ENCODE assay signal across 8 mouse cellular contexts in genomic region chr2:130449021-130449793, GRCm38 (mm10). TPM values are rescaled to one million over a fixed set of nuclear protein-coding genes. Genes with fewer than 3 reads are reported as not detected.
DNase-seq lines count a peak whose midpoint lies in the region; ATAC-seq and TF ChIP-seq lines count a peak whose summit lies in the region.

No protein-coding gene starts in this region.

- 9% methylated on average over 17 of the region's 17 CpGs for WGBS in lung, embryonic 14.5 days
- 9% methylated on average over 17 of the region's 17 CpGs for WGBS in heart, embryonic 15.5 days
- 8% methylated on average over 17 of the region's 17 CpGs for WGBS in limb, embryonic 14.5 days

- TF ChIP-seq CTCF in lung, embryonic 14.5 days (IDR thresholded peaks at IDR 0.05; ENCODE audit: low read depth), result no peak
- TF ChIP-seq CTCF in brain, embryonic 14.5 days (IDR thresholded peaks at IDR 0.05; ENCODE audit: borderline replicate concordance, extremely low read depth, insufficient read depth, insufficient read length), result no peak

- peak overlapping the region; percentile 79 for H3K4me2 ChIP-seq in lung, embryonic 14.5 days
- H3K4me2 ChIP-seq in heart, embryonic 15.5 days, result peak overlapping the region; percentile 94
- H3K4me2 ChIP-seq in limb, embryonic 14.5 days (replicated peaks; ENCODE audit: low read depth, low read length, severe bottlenecking), result peak overlapping the region; percentile 88

- H3K9ac ChIP-seq in lung, embryonic 14.5 days, result peak overlapping the region; percentile 77
- H3K9ac ChIP-seq in heart, embryonic 15.5 days, result peak overlapping the region; percentile 91
- H3K9ac ChIP-seq in limb, embryonic 14.5 days (ENCODE audit: low read depth, low read length, severe bottlenecking), result peak overlapping the region; percentile 88

- H3K4me3 ChIP-seq in lung, embryonic 14.5 days (ENCODE audit: low read depth, low read length), result peak overlapping the region; percentile 82
- H3K4me3 ChIP-seq in heart, embryonic 15.5 days, result peak overlapping the region; percentile 99
- peak overlapping the region; percentile 92 for H3K4me3 ChIP-seq in limb, embryonic 14.5 days (replicated peaks; ENCODE audit: low read length)

- peak; percentile 11 for DNase-seq in lung, embryonic 14.5 days
- DNase-seq in lung, postnatal 14 days, result no peak
- peak; percentile 39 for DNase-seq in brain, embryonic 14.5 days (ENCODE audit: low read depth)
- peak; percentile 22 for DNase-seq in limb, embryonic 14.5 days (ENCODE audit: low spot score)
- DNase-seq in skeletal muscle tissue, adult 2 months (ENCODE audit: low read depth, low spot score), result peak; percentile 41
- DNase-seq in adrenal gland, postnatal 36 days, result no peak
- DNase-seq in cerebellum, postnatal 4 days (ENCODE audit: low spot score in 2 of 2), result no peak

- H3K4me1 ChIP-seq in lung, embryonic 14.5 days (ENCODE audit: insufficient read depth), result peaks cover 4% of the 10 kb centered on the region; the same call in 1 of the 2 replicates
- peaks cover 32% of the 10 kb centered on the region for H3K4me1 ChIP-seq in heart, embryonic 15.5 days (replicated peaks)
- peaks cover 13% of the 10 kb centered on the region for H3K4me1 ChIP-seq in limb, embryonic 14.5 days (ENCODE audit: control insufficient read depth, insufficient read depth, low read length)

- no peak overlapping the region for H3K27ac ChIP-seq in lung, embryonic 14.5 days (ENCODE audit: low read depth)
- no peak overlapping the region for H3K27ac ChIP-seq in heart, embryonic 15.5 days
- no peak overlapping the region for H3K27ac ChIP-seq in limb, embryonic 14.5 days (replicated peaks; ENCODE audit: low read depth, low read length)

- H3K36me3 ChIP-seq in lung, embryonic 14.5 days (ENCODE audit: insufficient read depth), result peaks cover 4% of the 10 kb centered on the region
- H3K36me3 ChIP-seq in heart, embryonic 15.5 days, result no peaks in the 10 kb centered on the region; the same call in 1 of the 2 replicates
- peaks cover 9% of the 10 kb centered on the region for H3K36me3 ChIP-seq in limb, embryonic 14.5 days (ENCODE audit: control insufficient read depth, insufficient read depth, low read length)

- no peaks in the 10 kb centered on the region for H3K27me3 ChIP-seq in lung, embryonic 14.5 days (ENCODE audit: insufficient read depth, low read length)
- no peaks in the 10 kb centered on the region for H3K27me3 ChIP-seq in heart, embryonic 15.5 days
- H3K27me3 ChIP-seq in limb, embryonic 14.5 days (ENCODE audit: control insufficient read depth, insufficient read depth, low read length), result no peaks in the 10 kb centered on the region

- no peak for TF ChIP-seq POLR2A in brain, embryonic 14.5 days (IDR thresholded peaks at IDR 0.05; ENCODE audit: borderline replicate concordance, extremely low read depth, insufficient read depth, insufficient read length, poor library complexity, severe bottlenecking)
- TF ChIP-seq POLR2A in limb, embryonic 14.5 days (IDR thresholded peaks at IDR 0.05; ENCODE audit: borderline replicate concordance, extremely low read depth, insufficient read depth, insufficient read length), result no peak

- no peaks in the 10 kb centered on the region for H3K9me3 ChIP-seq in lung, embryonic 14.5 days (ENCODE audit: low read depth, low read length)
- H3K9me3 ChIP-seq in heart, embryonic 15.5 days (replicated peaks), result no peaks in the 10 kb centered on the region
- H3K9me3 ChIP-seq in limb, embryonic 14.5 days (ENCODE audit: control insufficient read depth, low read length), result no peaks in the 10 kb centered on the region

- peak; percentile 8; the same call in 1 of the 2 replicates for ATAC-seq in lung, embryonic 14.5 days (ENCODE audit: insufficient read depth)
- ATAC-seq in heart, embryonic 15.5 days (replicated peaks; ENCODE audit: insufficient number of reproducible peaks, insufficient read depth, low FRiP score, low read depth), result no peak
- ATAC-seq in limb, embryonic 14.5 days (ENCODE audit: low FRiP score, low read depth), result peak; percentile 3; the same call in 1 of the 2 replicates

RNA-seq across cellular contexts. Expression of gene Ptpra, which starts 0.9 kb away (rescaled TPM):
- polyA plus RNA-seq in lung, embryonic 14.5 days (2014; fragmentation: Nextera tagmentation; extraction: Ambion mirVana), result 91.5 and 99.3 TPM in 2 replicates
- polyA plus RNA-seq in brain, embryonic 14.5 days (2012; rRNA removed), result 119 and 127 TPM in 2 replicates
- 60.7 and 73.6 TPM in 2 replicates for polyA plus RNA-seq in heart, embryonic 15.5 days (2015; fragmentation: Nextera tagmentation; extraction: Ambion mirVana)
- 81.7 and 94.9 TPM in 2 replicates for polyA plus RNA-seq in limb, embryonic 14.5 days (2012; rRNA removed)
- polyA plus RNA-seq in limb, embryonic 14.5 days (2014; fragmentation: Nextera tagmentation; extraction: Ambion mirVana), result 118 and 124 TPM in 2 replicates
- total RNA-seq in adrenal gland, postnatal 36 days (2021), result 100 to 1,000 TPM; 117 to 143 TPM

RNA-seq across cellular contexts. Expression of gene Pced1a, which starts 24.7 kb away (rescaled TPM):
- polyA plus RNA-seq in lung, embryonic 14.5 days (2014; fragmentation: Nextera tagmentation; extraction: Ambion mirVana), result 10.8 and 13.5 TPM in 2 replicates
- 32.5 and 36.9 TPM in 2 replicates for polyA plus RNA-seq in brain, embryonic 14.5 days (2012; rRNA removed)
- 7.1 and 7.2 TPM in 2 replicates for polyA plus RNA-seq in heart, embryonic 15.5 days (2015; fragmentation: Nextera tagmentation; extraction: Ambion mirVana)
- polyA plus RNA-seq in limb, embryonic 14.5 days (2012; rRNA removed), result 57.5 and 64.1 TPM in 2 replicates
- polyA plus RNA-seq in limb, embryonic 14.5 days (2014; fragmentation: Nextera tagmentation; extraction: Ambion mirVana), result 13.0 and 13.2 TPM in 2 replicates
- total RNA-seq in adrenal gland, postnatal 36 days (2021), result 10 to 100 TPM; 12.9 to 14.6 TPM

RNA-seq across cellular contexts. Expression of gene Vps16, which starts 25.1 kb away (rescaled TPM):
- 63.3 and 66.0 TPM in 2 replicates for polyA plus RNA-seq in lung, embryonic 14.5 days (2014; fragmentation: Nextera tagmentation; extraction: Ambion mirVana)
- 114 and 169 TPM in 2 replicates for polyA plus RNA-seq in brain, embryonic 14.5 days (2012; rRNA removed)
- polyA plus RNA-seq in heart, embryonic 15.5 days (2015; fragmentation: Nextera tagmentation; extraction: Ambion mirVana), result 49.0 and 58.2 TPM in 2 replicates
- polyA plus RNA-seq in limb, embryonic 14.5 days (2012; rRNA removed), result 148 and 170 TPM in 2 replicates
- polyA plus RNA-seq in limb, embryonic 14.5 days (2014; fragmentation: Nextera tagmentation; extraction: Ambion mirVana), result 67.0 and 82.3 TPM in 2 replicates
- 10 to 100 TPM; 62.9 to 63.9 TPM for total RNA-seq in adrenal gland, postnatal 36 days (2021)

RNA-seq across cellular contexts. Expression of gene Tmem239, which starts 42.9 kb away (rescaled TPM):
- not detected in 2 replicates for polyA plus RNA-seq in lung, embryonic 14.5 days (2014; fragmentation: Nextera tagmentation; extraction: Ambion mirVana)
- polyA plus RNA-seq in brain, embryonic 14.5 days (2012; rRNA removed), result not detected in 2 replicates
- not detected in 2 replicates for polyA plus RNA-seq in heart, embryonic 15.5 days (2015; fragmentation: Nextera tagmentation; extraction: Ambion mirVana)
- not detected in 2 replicates for polyA plus RNA-seq in limb, embryonic 14.5 days (2012; rRNA removed)
- not detected in 2 replicates for polyA plus RNA-seq in limb, embryonic 14.5 days (2014; fragmentation: Nextera tagmentation; extraction: Ambion mirVana)
- total RNA-seq in adrenal gland, postnatal 36 days (2021), result not detected

RNA-seq across cellular contexts. Expression of gene 1700020A23Rik, which starts 44.1 kb away (rescaled TPM):
- polyA plus RNA-seq in lung, embryonic 14.5 days (2014; fragmentation: Nextera tagmentation; extraction: Ambion mirVana), result not detected in 2 replicates
- polyA plus RNA-seq in brain, embryonic 14.5 days (2012; rRNA removed), result not detected in 2 replicates
- not detected in 2 replicates for polyA plus RNA-seq in heart, embryonic 15.5 days (2015; fragmentation: Nextera tagmentation; extraction: Ambion mirVana)
- not detected in 2 replicates for polyA plus RNA-seq in limb, embryonic 14.5 days (2012; rRNA removed)
- not detected in 2 replicates for polyA plus RNA-seq in limb, embryonic 14.5 days (2014; fragmentation: Nextera tagmentation; extraction: Ambion mirVana)
- not detected for total RNA-seq in adrenal gland, postnatal 36 days (2021)

Comparison
In these comparisons a context has a peak if more than half of its experiments do, and no peak if none do; other contexts are left out.
1. DNase-seq: peak in lung, embryonic 14.5 days (single experiment), brain, embryonic 14.5 days (single experiment), limb, embryonic 14.5 days (single experiment) and skeletal muscle tissue, adult 2 months (single experiment); none in lung, postnatal 14 days (single experiment), adrenal gland, postnatal 36 days (0 of 2) and cerebellum, postnatal 4 days (0 of 2).
2. Peak in every context shown above with its lines, with median percentiles within 50 percentile points of each other: H3K4me2 ChIP-seq, H3K4me3 ChIP-seq and H3K9ac ChIP-seq.